Mouse (Mus musculus): ENCODE data around the gene Prss34.

Prss34 gene

DNA sequence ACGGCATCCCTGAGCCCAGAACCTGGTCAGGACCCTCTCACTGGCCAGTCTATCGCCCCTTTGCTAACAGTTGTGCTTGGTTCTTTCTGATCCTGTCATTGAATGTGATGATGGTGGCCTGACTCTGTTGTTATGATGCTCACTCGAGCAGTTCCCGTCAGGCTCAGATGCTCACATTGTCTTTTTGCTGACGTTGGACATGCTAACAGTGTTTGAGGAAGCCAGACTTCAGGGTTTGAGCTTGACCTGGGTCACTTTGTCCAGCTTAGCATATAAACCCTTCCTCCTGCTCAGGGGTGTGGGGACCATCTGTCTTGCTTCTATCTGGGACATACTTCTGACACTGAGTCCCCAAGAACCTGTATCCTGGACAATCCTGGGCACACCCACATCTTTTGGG is 20.2 kb downstream of the Prss34 start, which contains the start of gene Prss29:
Gene Prss29, plus strand, starts transcription at position 301 of the 400 bp plus-strand sequence.
- DNase-seq (ENCODE audit: low spot score): no peak

DNA sequence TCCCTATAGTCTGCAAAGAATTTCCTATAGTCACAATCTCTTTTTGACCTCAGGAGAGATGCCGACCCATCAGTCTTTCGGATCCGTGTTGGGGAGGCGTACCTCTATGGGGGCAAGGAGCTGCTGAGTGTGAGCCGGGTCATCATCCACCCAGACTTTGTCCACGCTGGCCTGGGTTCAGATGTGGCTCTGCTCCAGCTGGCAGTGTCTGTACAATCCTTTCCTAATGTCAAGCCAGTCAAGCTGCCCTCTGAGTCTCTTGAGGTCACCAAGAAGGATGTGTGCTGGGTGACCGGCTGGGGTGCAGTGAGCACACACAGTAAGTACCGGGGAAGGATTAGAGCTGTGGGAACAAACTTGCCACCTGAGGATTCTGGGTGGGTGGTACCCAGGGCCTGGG is 22.6 kb downstream of the Prss34 start:
- no peak for DNase-seq (ENCODE audit: low spot score)

DNA sequence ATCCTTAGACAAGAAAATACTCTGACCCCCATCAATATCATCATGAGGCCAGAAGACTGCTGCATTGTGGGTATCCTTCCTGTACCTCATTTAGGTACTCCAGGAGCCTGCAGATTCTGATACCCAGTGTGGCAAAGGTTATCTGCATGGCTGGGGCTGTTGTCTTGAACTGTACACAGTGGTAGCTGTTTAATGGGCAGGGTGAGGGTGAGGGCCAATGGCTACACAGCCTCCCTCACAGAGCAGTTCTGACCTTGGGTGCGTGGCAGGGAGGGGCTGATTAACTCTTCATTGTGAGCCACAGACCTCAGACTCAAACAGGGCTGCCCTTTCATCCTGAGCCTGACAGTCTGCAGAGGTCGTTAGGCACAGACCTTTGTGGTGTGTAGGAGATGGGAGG is 24.7 kb downstream of the Prss34 start:
- no peak for DNase-seq (ENCODE audit: low spot score)

DNA sequence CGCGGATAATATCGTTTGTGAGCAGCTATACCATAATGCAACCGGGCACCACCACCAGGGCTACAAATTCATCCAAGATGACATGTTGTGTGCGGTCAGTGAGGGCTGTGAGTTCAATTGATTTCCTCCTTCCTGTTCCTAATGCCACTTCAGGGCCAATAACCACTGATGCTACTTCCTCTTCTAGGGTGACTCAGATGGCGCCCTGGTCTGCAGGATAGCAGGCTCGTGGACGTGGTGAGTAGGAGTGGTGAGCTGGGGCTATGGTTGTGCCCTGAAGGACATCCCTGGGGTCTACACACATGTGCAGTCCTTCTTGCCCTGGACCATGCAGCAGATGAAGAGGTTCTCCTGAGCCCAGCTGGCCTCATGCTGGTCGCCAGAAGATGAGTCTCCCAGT is 34.1 kb downstream of the Prss34 start:
- no peak for DNase-seq (ENCODE audit: low spot score)

DNA sequence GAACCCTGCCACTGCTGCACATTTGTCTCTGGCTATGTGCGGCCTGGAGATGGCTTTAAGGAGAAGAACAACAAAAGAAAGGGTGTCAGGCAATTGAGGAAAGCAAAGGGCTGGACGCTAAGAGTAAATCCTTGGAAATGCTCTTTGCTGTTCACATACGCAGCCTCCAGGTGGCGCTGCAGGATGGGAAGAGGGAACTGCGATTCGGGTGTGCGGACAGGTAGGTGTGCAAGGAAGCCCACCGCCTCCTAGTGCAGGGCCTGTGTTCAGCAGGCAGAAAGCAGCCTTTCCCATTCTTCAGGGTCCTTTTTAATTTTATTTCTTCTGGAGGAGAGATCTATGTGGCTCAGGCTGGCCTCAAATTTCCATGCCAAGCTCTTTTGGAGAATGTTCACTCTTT is 35.7 kb downstream of the Prss34 start:
- peak; percentile 91 for DNase-seq (ENCODE audit: low spot score)

DNA sequence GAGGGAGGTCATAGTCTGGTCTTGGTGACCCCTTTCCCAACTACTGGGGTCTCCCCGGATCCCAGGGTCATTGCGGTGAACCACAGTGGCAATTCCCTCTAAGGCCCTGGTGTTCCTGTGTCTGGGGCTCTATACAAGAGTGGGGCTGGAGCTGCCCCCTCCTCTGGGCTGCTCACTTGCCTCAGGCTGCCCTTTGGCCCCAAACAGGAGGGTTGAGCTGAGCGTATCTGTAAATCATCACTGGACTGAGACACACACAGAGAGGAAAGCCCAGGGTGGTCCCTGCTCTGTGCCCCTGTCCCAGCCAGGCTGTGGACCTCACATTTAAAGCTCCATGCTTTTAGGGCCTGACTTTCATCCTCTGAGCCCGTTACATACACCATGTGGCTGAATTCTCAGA is 40.0 kb downstream of the Prss34 start:
- no peak for DNase-seq (ENCODE audit: low spot score)

DNA sequence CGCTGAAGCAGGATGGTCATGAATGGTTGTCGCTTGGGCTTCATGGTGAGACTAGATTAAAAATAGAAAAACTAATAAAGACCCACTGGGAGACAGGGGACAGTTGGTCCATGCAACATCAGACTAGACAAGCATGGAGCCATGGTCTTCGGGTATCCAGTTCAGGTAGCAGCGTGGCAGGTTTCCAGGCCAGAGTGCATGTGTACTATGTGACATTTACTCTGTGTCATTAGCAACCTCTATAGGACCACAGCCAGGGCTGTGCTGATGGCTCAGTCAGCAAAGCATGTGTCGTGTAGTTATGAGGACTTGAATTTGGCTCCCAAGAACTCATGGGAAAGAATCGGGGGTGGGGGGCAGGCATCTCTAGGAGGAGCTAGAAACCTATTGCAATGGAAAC is 41.8 kb downstream of the Prss34 start:
- no peak for DNase-seq (ENCODE audit: low spot score)

DNA sequence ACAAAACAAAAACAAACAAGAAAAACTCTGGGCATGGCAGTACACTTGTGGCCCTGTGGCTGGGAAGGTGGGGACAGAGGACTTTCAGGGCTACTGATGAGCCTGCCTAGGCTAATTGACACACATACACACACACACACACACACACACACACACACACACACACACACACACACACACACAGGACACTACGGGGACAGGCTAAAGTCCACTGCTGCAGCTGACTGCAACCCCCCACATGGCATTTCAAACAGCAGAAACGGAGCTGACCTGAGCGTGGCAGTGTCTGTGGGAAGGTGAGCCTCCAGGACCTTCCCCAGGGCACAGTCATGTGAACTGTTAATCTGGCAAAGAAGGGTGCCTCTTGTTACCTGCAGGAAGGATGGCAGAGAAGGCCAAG is 43.3 kb downstream of the Prss34 start:
- no peak for DNase-seq (ENCODE audit: low spot score)

DNA sequence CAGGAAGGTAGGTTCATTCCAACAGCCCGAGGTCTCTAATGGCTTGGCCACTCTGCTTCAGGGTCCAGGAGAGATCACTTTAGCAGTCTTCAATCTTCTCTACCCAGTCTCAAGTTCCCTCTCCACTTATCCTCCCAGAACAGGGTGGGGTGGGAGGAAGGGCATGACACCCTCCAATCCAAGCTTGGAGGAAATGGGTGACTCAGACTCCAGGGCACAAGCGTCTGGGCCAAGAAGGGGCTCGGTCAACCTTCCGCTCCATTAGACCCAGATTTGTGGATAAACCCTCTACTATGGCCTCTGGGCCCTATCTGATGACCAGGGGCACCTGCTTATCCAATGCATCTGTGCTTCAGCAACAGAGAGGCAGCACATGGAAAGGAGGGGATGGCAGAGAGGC is 47.3 kb downstream of the Prss34 start, which contains the start of gene Tpsab1:
Gene Tpsab1, minus strand, starts transcription at position 101 of the 400 bp plus-strand sequence.
- no peak for DNase-seq (ENCODE audit: low spot score)

All from embryo, embryonic 10 days (tissue).